Mouse (Mus musculus) C2C12 (cell line): ENCODE measurements at regions not wholly inside any gene's neighbourhood (a gene's known extent, or its start where the extent isn't known, plus 50 kb on each side); places are given as distances from the start of the nearest gene placed in this dataset.

Experiments
- CEBPB ChIP-seq: IDR thresholded peaks from one replicate; pipeline ENCODE4 v1.6.1; 2011; ENCODE audit warnings: low read depth, mild to moderate bottlenecking, control low read depth, moderate library complexity
- CTCF ChIP-seq: IDR thresholded peaks from one replicate; pipeline ENCODE4 v1.5.1; 2011; ENCODE audit not compliant: control insufficient read depth, insufficient read depth, insufficient read length
- MAX ChIP-seq: IDR thresholded peaks from one replicate; pipeline ENCODE4 v1.6.1; 2011; ENCODE audit warnings: mild to moderate bottlenecking, control low read depth
- MYOD1 ChIP-seq: IDR thresholded peaks from one replicate; pipeline ENCODE4 v1.6.1; 2011; ENCODE audit warnings: low read depth; ENCODE audit not compliant: control insufficient read depth, insufficient read length
- USF1 ChIP-seq: IDR thresholded peaks from one replicate; pipeline ENCODE4 v1.6.1; 2011; ENCODE audit warnings: low read depth, mild to moderate bottlenecking, control low read depth, moderate library complexity

GRCm38 (mm10) chr2:72740391-72741361 lies 239.6 kb downstream of the Sp3 start:
- no peak for TF ChIP-seq MYOD1
- TF ChIP-seq CTCF, result no peak
- no peak for TF ChIP-seq USF1
- TF ChIP-seq MAX, result no peak
- no peak for TF ChIP-seq CEBPB
